Mouse (Mus musculus) heart, adult 2 months (tissue): ENCODE measurements at regions not wholly inside any gene's neighbourhood (a gene's known extent, or its start where the extent isn't known, plus 50 kb on each side); places are given as distances from the start of the nearest gene placed in this dataset.

Experiments used
- EP300 ChIP-seq: fragments of 200-500 bp; IDR thresholded peaks from 2 replicates; pipeline ENCODE4 v1.6.1; 2011; ENCODE audit warnings: low read depth, low read length, control low read depth; ENCODE audit not compliant: insufficient read depth
- POLR2A ChIP-seq: fragments of 200-500 bp; IDR thresholded peaks from 2 replicates; pipeline ENCODE4 v1.6.1; 2011; ENCODE audit warnings: mild to moderate bottlenecking, low read depth, low read length, control low read depth; ENCODE audit not compliant: insufficient read depth

GRCm38 (mm10) chr13:69974835-69975234 is 172.6 kb downstream of the Med10 start:
- no peak for TF ChIP-seq POLR2A
- no peak for TF ChIP-seq EP300
